Mouse (Mus musculus): ENCODE data around the gene Ube4a. TPM values are rescaled to one million over a fixed set of nuclear protein-coding genes. Genes with fewer than 3 reads are reported as not detected.

Ube4a gene
- total and polyA plus RNA-seq, 3 experiments, result 2.6 to 80.2 (median 59.6) TPM

DNA sequence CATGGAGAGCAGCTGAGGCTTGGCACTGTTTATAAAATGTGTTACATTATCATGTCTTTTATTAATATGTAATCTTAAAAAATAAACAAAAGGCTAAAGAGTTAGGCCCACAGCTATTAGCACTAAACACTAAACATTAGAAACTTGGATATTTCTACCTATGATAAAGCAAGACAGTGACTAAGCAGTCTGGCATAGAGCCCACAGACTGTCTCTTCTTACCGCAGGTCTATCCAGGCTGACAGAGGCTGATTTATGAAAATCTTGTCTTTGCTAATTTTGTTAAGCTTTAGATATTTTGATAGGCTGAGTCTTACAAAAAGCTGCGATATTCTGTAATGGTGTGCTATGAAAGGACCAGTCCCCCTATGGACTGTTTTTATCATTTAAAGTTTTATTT is 27.9 kb upstream of the Ube4a start:
- ATAC-seq (ENCODE audit: extremely low read depth, insufficient number of reproducible peaks, low FRiP score, poor library complexity, severe bottlenecking) (no peak), DNase-seq (ENCODE audit: low spot score) (no peak)
- H3K4me3 ChIP-seq (ENCODE audit: low read depth, low read length), result no peak overlapping the region
- H3K9me3 ChIP-seq (replicated peaks), result no peaks in the 10 kb centered on the region
- H3K27me3 ChIP-seq (ENCODE audit: insufficient read depth, low read length), result peaks cover 8% of the 10 kb centered on the region; the same call in 1 of the 2 replicates
- no peaks in the 10 kb centered on the region for H3K4me1 ChIP-seq (ENCODE audit: insufficient read depth, low read depth, low read length)
- no peak for TF ChIP-seq GATA2 (IDR thresholded peaks at IDR 0.05; ENCODE audit: borderline replicate concordance, low read depth, low read length)
- no peak for TF ChIP-seq CTCF (IDR thresholded peaks at IDR 0.05; ENCODE audit: low read depth, low read length)
- no peak for TF ChIP-seq GATA1 (IDR thresholded peaks at IDR 0.05; ENCODE audit: borderline replicate concordance, low read length)
- TF ChIP-seq POLR2AphosphoS5 (IDR thresholded peaks at IDR 0.05; ENCODE audit: insufficient replicate concordance, low read depth, low read length), result no peak
- no peak for TF ChIP-seq TAL1 (conservative IDR thresholded peaks at IDR 0.05; ENCODE audit: low read depth, low read length)
- no peaks in the 10 kb centered on the region for H3K36me3 ChIP-seq (replicated peaks)

- TF ChIP-seq CTCF (IDR thresholded peaks at IDR 0.05; ENCODE audit: low read depth, low read length), result no peak
- no peak for TF ChIP-seq GATA1 (IDR thresholded peaks at IDR 0.05; ENCODE audit: borderline replicate concordance, low read length)
- TF ChIP-seq GATA2 (IDR thresholded peaks at IDR 0.05; ENCODE audit: borderline replicate concordance, low read depth, low read length), result no peak
- no peak for TF ChIP-seq TAL1 (conservative IDR thresholded peaks at IDR 0.05; ENCODE audit: low read depth, low read length)
- TF ChIP-seq POLR2AphosphoS5 (IDR thresholded peaks at IDR 0.05; ENCODE audit: insufficient replicate concordance, low read depth, low read length), result no peak
- DNase-seq (ENCODE audit: low spot score) (no peak), ATAC-seq (ENCODE audit: extremely low read depth, insufficient number of reproducible peaks, low FRiP score, poor library complexity, severe bottlenecking) (no peak)
- no peaks in the 10 kb centered on the region for H3K36me3 ChIP-seq (replicated peaks)
- H3K27me3 ChIP-seq (ENCODE audit: insufficient read depth, low read length), result 0 out of 2 replicates have a peak, but pooled peaks cover 2% of the 10 kb centered on the region
- H3K4me1 ChIP-seq (ENCODE audit: insufficient read depth, low read depth, low read length), result no peaks in the 10 kb centered on the region
- H3K4me3 ChIP-seq (ENCODE audit: low read depth, low read length), result no peak overlapping the region
- H3K9me3 ChIP-seq (replicated peaks), result no peaks in the 10 kb centered on the region
These were observed 26.9 kb upstream of the Ube4a start for GRCm38 (mm10) chr9:44992271-44992670.

GRCm38 (mm10) chr9:44991821-44992220 is 26.4 kb upstream of the Ube4a start:
- no peak for DNase-seq (ENCODE audit: low spot score)
- no peaks in the 10 kb centered on the region for H3K9me3 ChIP-seq (replicated peaks)
- no peak overlapping the region for H3K4me3 ChIP-seq (ENCODE audit: low read depth, low read length)
- no peak for ATAC-seq (ENCODE audit: extremely low read depth, insufficient number of reproducible peaks, low FRiP score, poor library complexity, severe bottlenecking)
- H3K4me1 ChIP-seq (ENCODE audit: insufficient read depth, low read depth, low read length), result no peaks in the 10 kb centered on the region
- no peaks in the 10 kb centered on the region for H3K36me3 ChIP-seq (replicated peaks)
- H3K27me3 ChIP-seq (ENCODE audit: insufficient read depth, low read length), result 0 out of 2 replicates have a peak, but pooled peaks cover 2% of the 10 kb centered on the region
- TF ChIP-seq TAL1 (conservative IDR thresholded peaks at IDR 0.05; ENCODE audit: low read depth, low read length) (no peak), POLR2AphosphoS5 (IDR thresholded peaks at IDR 0.05; ENCODE audit: insufficient replicate concordance, low read depth, low read length) (no peak), CTCF (IDR thresholded peaks at IDR 0.05; ENCODE audit: low read depth, low read length) (no peak), GATA1 (IDR thresholded peaks at IDR 0.05; ENCODE audit: borderline replicate concordance, low read length) (no peak), GATA2 (IDR thresholded peaks at IDR 0.05; ENCODE audit: borderline replicate concordance, low read depth, low read length) (no peak)

DNA sequence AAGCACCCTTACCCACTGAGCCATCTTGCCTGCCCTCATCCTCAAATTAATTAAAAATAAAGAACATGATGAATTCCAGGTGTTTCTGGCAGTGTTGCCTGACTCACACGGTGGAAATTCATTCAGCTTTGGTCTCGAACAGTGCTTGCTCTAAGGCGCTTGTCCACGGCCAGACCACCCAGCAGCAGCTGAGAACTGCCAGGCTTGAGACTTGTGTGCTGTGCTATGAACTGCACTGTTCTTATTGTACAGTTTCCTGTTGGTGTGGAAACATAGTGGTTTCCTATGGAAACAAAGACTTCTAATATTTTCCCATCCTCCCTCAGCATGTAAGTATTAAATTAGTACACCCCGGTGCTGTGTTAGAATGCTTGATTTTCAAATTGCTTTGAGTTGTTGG is 21.6 kb upstream of the Ube4a start:
- Histone ChIP-seq H3K4me3 (ENCODE audit: low read depth, low read length) (no peak overlapping the region), H3K4me1 (ENCODE audit: insufficient read depth, low read depth, low read length) (no peaks in the 10 kb centered on the region), H3K9me3 (replicated peaks) (no peaks in the 10 kb centered on the region), H3K27me3 (ENCODE audit: insufficient read depth, low read length) (peaks cover 14% of the 10 kb centered on the region), H3K36me3 (replicated peaks) (no peaks in the 10 kb centered on the region)
- TF ChIP-seq POLR2AphosphoS5 (IDR thresholded peaks at IDR 0.05; ENCODE audit: insufficient replicate concordance, low read depth, low read length), result no peak
- TF ChIP-seq GATA2 (IDR thresholded peaks at IDR 0.05; ENCODE audit: borderline replicate concordance, low read depth, low read length), result no peak
- TF ChIP-seq TAL1 (conservative IDR thresholded peaks at IDR 0.05; ENCODE audit: low read depth, low read length), result no peak
- no peak for TF ChIP-seq GATA1 (IDR thresholded peaks at IDR 0.05; ENCODE audit: borderline replicate concordance, low read length)
- TF ChIP-seq CTCF (IDR thresholded peaks at IDR 0.05; ENCODE audit: low read depth, low read length), result no peak
- ATAC-seq (ENCODE audit: extremely low read depth, insufficient number of reproducible peaks, low FRiP score, poor library complexity, severe bottlenecking) (no peak), DNase-seq (ENCODE audit: low spot score) (no peak)

GRCm38 (mm10) chr9:44986242-44986781 is 20.9 kb upstream of the Ube4a start:
- no peak overlapping the region for H3K4me3 ChIP-seq (ENCODE audit: low read depth, low read length)
- no peak for ATAC-seq (ENCODE audit: extremely low read depth, insufficient number of reproducible peaks, low FRiP score, poor library complexity, severe bottlenecking)
- TF ChIP-seq CTCF (IDR thresholded peaks at IDR 0.05; ENCODE audit: low read depth, low read length) (no peak), GATA1 (IDR thresholded peaks at IDR 0.05; ENCODE audit: borderline replicate concordance, low read length) (no peak), TAL1 (conservative IDR thresholded peaks at IDR 0.05; ENCODE audit: low read depth, low read length) (no peak), GATA2 (IDR thresholded peaks at IDR 0.05; ENCODE audit: borderline replicate concordance, low read depth, low read length) (no peak), POLR2AphosphoS5 (IDR thresholded peaks at IDR 0.05; ENCODE audit: insufficient replicate concordance, low read depth, low read length) (no peak)
- H3K4me1 ChIP-seq (ENCODE audit: insufficient read depth, low read depth, low read length), result no peaks in the 10 kb centered on the region
- no peaks in the 10 kb centered on the region for H3K36me3 ChIP-seq (replicated peaks)
- no peaks in the 10 kb centered on the region for H3K9me3 ChIP-seq (replicated peaks)
- DNase-seq (ENCODE audit: low spot score), result no peak
- H3K27me3 ChIP-seq (ENCODE audit: insufficient read depth, low read length), result peaks cover 17% of the 10 kb centered on the region

DNA sequence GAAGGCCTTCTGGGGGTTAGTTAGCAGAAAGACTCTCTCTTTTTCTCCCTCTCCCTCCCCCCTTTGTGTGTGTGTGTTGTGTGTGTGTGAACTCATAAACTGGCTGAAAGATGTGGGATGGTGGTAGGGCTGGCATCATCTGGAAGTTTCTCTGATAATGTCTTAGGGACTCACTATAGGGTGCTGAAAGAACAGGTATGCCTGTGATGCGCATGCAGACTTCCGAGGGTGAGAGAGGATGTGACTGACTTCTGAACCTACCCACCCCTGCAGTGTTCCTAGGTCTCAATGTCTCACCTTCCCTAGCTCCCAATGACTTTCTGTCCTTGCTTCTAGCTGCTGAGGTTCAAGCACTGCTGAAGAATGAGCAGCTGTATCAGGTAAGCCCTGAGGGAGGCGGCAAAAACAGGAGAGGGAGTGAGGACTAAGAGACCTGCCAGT is 20.3 kb upstream of the Ube4a start:
- H3K9me3 ChIP-seq (replicated peaks), result no peaks in the 10 kb centered on the region
- ATAC-seq (ENCODE audit: extremely low read depth, insufficient number of reproducible peaks, low FRiP score, poor library complexity, severe bottlenecking) (no peak), DNase-seq (ENCODE audit: low spot score) (no peak)
- H3K4me1 ChIP-seq (ENCODE audit: insufficient read depth, low read depth, low read length), result no peaks in the 10 kb centered on the region
- H3K36me3 ChIP-seq (replicated peaks), result no peaks in the 10 kb centered on the region
- H3K4me3 ChIP-seq (ENCODE audit: low read depth, low read length), result no peak overlapping the region
- peaks cover 17% of the 10 kb centered on the region for H3K27me3 ChIP-seq (ENCODE audit: insufficient read depth, low read length)
- no peak for TF ChIP-seq POLR2AphosphoS5 (IDR thresholded peaks at IDR 0.05; ENCODE audit: insufficient replicate concordance, low read depth, low read length)
- no peak for TF ChIP-seq GATA1 (IDR thresholded peaks at IDR 0.05; ENCODE audit: borderline replicate concordance, low read length)
- no peak for TF ChIP-seq TAL1 (conservative IDR thresholded peaks at IDR 0.05; ENCODE audit: low read depth, low read length)
- TF ChIP-seq CTCF (IDR thresholded peaks at IDR 0.05; ENCODE audit: low read depth, low read length), result no peak
- TF ChIP-seq GATA2 (IDR thresholded peaks at IDR 0.05; ENCODE audit: borderline replicate concordance, low read depth, low read length), result no peak

All from G1E (cell line).